Mouse (Mus musculus) cerebellum, postnatal 10 days (tissue): ENCODE results near the gene Nmnat2.

ENCODE experiments used
- DNase-seq, 2 experiments: peaks; one replicate each; pipeline ENCODE4 v3.0.0; 2021; ENCODE audit warnings: mixed read lengths in 2 of 2

Nmnat2 gene

GRCm38 (mm10) chr1:153023018-153023417 lies 68.2 kb downstream of the Nmnat2 start:
- peak; percentile 48 to 60 for DNase-seq

- DNase-seq: no peak
Measured at GRCm38 (mm10) chr1:153023875-153024274, 69.1 kb downstream of the Nmnat2 start.

GRCm38 (mm10) chr1:153024453-153024852 lies 69.7 kb downstream of the Nmnat2 start:
- no peak for DNase-seq

GRCm38 (mm10) chr1:153031345-153031744 lies 76.6 kb downstream of the Nmnat2 start:
- no peak for DNase-seq

GRCm38 (mm10) chr1:153031954-153032353 lies 77.2 kb downstream of the Nmnat2 start:
- no peak for DNase-seq

- peak in 1 of 2 experiments; percentile 40 for DNase-seq
Measured at GRCm38 (mm10) chr1:153033145-153033908, 78.5 kb downstream of the Nmnat2 start.

GRCm38 (mm10) chr1:153034064-153034463 lies 79.3 kb downstream of the Nmnat2 start:
- no peak for DNase-seq

DNA sequence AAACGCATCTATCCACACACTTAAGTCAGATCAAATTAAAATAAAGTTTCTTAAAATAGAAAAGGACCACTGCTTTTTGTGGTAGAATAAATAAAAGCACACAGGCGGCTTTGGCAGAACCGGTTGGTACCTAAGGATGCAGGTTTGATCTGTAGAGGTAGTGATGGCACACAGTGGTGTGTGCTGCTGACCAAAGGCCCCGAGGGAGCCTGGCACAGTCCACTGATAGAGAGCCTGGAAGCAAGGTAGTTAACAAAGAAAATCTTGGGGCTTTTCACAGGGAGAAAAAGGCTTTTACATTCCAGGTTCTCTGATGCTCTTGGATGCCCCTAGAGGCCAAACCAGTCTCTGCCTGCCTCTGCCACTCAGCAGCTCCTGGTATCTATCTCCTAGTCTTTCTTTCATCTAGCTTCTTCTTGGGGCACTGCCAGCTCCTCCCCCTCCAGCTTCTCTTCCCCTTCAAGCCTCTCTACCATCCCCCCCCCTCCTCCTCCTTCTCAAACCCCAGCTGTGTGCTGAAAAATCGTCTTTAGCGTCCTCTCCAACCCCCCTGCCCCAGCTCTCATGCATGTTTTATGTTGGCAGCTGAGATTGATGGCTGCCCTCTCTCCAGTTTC lies 80.6 kb downstream of the Nmnat2 start:
- DNase-seq: peak; percentile 85 to 87

- no peak for DNase-seq
Measured at GRCm38 (mm10) chr1:153037353-153038345, 82.9 kb downstream of the Nmnat2 start.

DNA sequence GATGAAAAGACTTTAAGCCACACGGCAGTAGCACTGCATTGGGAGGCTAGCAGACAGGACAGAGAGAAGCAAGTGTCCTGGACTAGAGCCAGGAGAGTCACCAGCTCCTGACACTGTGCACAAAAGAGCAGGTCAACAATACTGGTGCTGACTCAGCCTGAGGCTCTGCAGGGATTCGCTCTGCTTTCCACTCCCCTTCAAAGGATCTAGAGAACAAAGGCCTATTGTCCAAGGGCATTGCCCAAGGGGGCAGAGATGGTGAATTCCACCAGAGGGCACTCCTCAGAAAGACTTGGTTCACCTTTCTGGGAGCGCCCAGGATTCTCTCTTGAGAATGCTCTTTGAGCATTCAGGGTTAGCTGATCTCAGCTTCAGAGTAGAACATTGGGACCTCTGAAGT lies 85.3 kb downstream of the Nmnat2 start:
- peak; percentile 37 to 49 for DNase-seq

DNA sequence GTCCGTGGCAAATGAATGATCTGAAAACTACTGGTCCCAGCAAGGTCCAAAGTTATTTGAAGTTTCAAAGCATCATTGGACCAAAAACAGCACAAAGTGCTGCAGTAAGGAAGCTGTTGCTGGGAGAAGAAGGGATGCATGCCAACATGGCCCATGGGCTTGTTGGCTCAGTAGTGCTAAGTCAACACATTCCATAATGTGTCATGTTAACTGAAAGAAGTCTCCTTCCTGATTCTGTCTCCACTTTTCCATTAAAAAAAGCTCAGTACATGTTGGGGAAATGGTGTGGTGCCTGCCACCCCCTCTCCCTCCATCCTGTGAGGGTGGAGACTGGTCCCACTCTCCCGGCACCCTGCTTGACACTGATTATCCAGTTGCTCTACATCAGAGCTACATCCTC lies 86.3 kb downstream of the Nmnat2 start:
- no peak for DNase-seq

GRCm38 (mm10) chr1:153042318-153042717 lies 87.5 kb downstream of the Nmnat2 start:
- no peak for DNase-seq

- no peak for DNase-seq
Measured at GRCm38 (mm10) chr1:153043332-153043731, 88.5 kb downstream of the Nmnat2 start.

GRCm38 (mm10) chr1:153045368-153045767 lies 90.6 kb downstream of the Nmnat2 start:
- DNase-seq: peak; percentile 81

GRCm38 (mm10) chr1:153048147-153048878 lies 93.5 kb downstream of the Nmnat2 start:
- DNase-seq: peak; percentile 60 to 65

DNA sequence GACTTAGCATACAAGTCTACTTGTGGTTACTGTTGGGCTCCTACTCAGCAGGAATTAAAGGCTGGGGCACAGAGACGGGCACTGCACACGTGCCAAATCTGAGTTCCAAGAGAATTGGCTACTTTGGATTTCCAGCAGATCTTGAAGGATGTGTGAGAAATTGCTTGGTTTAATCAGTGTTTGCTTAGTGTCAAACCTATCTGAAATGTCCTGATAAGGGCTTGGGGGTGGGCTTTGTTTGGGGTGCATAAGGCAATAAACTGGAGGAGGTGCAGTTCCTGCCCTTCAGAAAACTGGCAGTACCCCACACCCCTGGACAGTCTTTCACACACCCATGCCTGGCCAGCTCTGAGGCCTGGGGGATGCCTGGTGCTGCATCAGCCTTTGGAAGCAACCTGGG lies 94.7 kb downstream of the Nmnat2 start:
- no peak for DNase-seq

DNA sequence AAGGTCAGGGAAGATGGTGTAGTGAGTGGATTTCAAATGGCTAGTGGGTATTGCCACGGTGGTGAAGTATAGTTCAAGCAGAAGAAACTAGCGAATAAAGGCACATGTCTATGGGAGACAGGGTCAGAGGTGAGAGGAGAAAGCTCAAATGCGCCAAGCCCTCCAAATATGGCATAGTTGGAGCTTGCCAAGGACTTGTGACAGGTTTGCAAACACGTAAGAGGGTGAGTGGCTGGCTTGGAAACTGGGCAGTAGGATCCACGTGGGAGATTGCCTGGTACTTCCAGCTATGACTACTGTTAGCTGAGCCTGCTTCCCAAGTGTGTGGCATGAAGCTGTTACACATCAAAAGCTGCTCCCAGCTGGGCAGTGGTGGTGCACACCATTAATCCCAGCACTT lies 96.7 kb downstream of the Nmnat2 start:
- no peak for DNase-seq

- DNase-seq: no peak
Measured at GRCm38 (mm10) chr1:153053619-153054018, 98.8 kb downstream of the Nmnat2 start.

- peak; percentile 71 to 82 for DNase-seq
Measured at GRCm38 (mm10) chr1:153054112-153054821, 99.5 kb downstream of the Nmnat2 start.

GRCm38 (mm10) chr1:153058290-153058689 lies 103.5 kb downstream of the Nmnat2 start:
- peak in 1 of 2 experiments; percentile 40 for DNase-seq

DNA sequence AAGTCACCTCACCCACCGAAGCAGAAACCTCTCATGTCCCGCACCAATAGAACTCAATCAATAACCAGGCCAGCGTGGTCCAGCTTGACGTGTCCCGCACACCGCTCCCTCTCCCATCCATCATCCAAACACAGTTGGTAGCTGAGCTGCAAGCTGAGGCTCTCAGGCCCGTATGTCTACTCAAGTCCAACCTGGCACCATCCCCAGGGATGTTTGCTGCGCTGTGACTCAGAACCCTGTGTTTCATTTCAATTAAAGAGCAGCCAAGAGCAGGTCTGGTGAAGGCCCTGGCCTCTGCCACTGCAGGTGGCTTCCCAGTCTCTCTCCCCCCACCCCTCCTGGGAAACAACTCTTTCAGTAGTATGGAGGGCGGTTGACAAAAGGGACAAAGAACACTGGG lies 104.8 kb downstream of the Nmnat2 start:
- no peak for DNase-seq

DNA sequence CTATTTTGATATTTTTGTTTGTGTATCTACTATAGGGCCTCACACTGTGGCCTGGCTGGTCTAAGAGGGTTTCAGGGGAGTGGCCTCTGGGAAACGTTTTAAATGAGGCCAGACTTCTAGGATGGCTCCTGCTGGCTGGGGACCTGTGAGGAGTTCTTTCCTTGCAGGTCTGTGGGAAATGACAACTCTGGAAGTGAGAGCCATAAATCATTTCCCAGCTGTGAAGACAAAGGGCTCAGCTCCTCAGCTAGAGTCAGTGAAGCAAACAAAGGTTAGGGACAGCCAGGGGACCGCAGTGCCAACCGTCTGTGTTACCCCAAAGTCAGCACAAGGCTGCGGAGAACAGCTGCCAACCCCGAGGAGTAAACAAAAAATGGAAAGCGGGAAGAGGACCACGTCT lies 107.8 kb downstream of the Nmnat2 start:
- DNase-seq: no peak
